ENCODE assay signal across 17 mouse cellular contexts in genomic region chr7:45110089-45110488, GRCm38 (mm10). TPM values are rescaled to one million over a fixed set of nuclear protein-coding genes. Genes with fewer than 3 reads are reported as not detected.
DNase-seq lines count a peak whose midpoint lies in the region; ATAC-seq and TF ChIP-seq lines count a peak whose summit lies in the region.
"Not testable (repeated sequence)": the region's sequence is repeated elsewhere in the genome, so short reads cannot be mapped to it uniquely, and the experiment has no call there.
"Had no signal": no experiment of that assay in that cellular context is flagged by ENCODE, and none has a peak within 500 bp of the region (broad histone marks: within the 10 kb centered on the region; RNA-seq: fewer than 3 reads in every experiment).

No protein-coding gene starts in this region.

- not testable (repeated sequence) for H3K4me2 ChIP-seq in midbrain, embryonic 11.5 days

- 88% methylated on average over 4 of the region's 4 CpGs for WGBS in midbrain, embryonic 11.5 days

- not testable (repeated sequence) for H3K9ac ChIP-seq in ES-Bruce4 (ENCODE audit: low read depth, poor library complexity, severe bottlenecking); ES-E14 (ENCODE audit: insufficient read depth, low read depth, low read length, poor library complexity, severe bottlenecking); midbrain, embryonic 11.5 days (ENCODE audit: low read length)

- not testable (repeated sequence) for H3K36me3 ChIP-seq in ES-Bruce4 (ENCODE audit: control insufficient read depth, insufficient read depth, low read length, poor library complexity, severe bottlenecking); ES-E14 (ENCODE audit: control insufficient read depth, insufficient read depth, low read length, poor library complexity, severe bottlenecking); midbrain, embryonic 11.5 days (ENCODE audit: control insufficient read depth, insufficient read depth, low read length)

- not testable (repeated sequence) for TF ChIP-seq EP300 in ES-Bruce4 (IDR thresholded peaks at IDR 0.05; ENCODE audit: insufficient read depth, low read depth, low read length)

- peak overlapping the region; percentile 51; the same call in 1 of the 2 replicates for H3K27ac ChIP-seq in ES-Bruce4 (ENCODE audit: insufficient read depth, low read length)
- not testable (repeated sequence) for H3K27ac ChIP-seq in ES-E14 (ENCODE audit: insufficient read depth, low read depth, low read length, poor library complexity, severe bottlenecking); midbrain, embryonic 11.5 days (ENCODE audit: low read depth, low read length)

- not testable (repeated sequence) for H3K4me3 ChIP-seq in ES-Bruce4 (ENCODE audit: low read depth, low read length); ES-E14 (ENCODE audit: insufficient read depth in 1 of 2, low read depth in 1 of 2, low read length in 2 of 2, poor library complexity in 1 of 2, severe bottlenecking in 1 of 2); midbrain, embryonic 11.5 days (ENCODE audit: low read depth, low read length)

- not testable (repeated sequence) for H3K27me3 ChIP-seq in ES-Bruce4 (ENCODE audit: control insufficient read depth, insufficient read depth, low read length, poor library complexity, severe bottlenecking); midbrain, embryonic 11.5 days (ENCODE audit: control insufficient read depth, insufficient read depth, low read length)

- TF ChIP-seq POLR2A in ES-Bruce4 (IDR thresholded peaks at IDR 0.05; ENCODE audit: insufficient read depth, low read length) = not testable (repeated sequence)

- DNase-seq in ES-E14 (ENCODE audit: low read depth, low spot score) = not testable (repeated sequence)
- DNase-seq in R1 (ENCODE audit: low read depth, low spot score) = peak; percentile 60
- peak; percentile 34 for DNase-seq in ZHBTc4 (ENCODE audit: low read depth, low spot score)
- peak; percentile 69 for DNase-seq in midbrain, embryonic 11.5 days (ENCODE audit: low spot score, missing footprints)

- not testable (repeated sequence) for H3K9me3 ChIP-seq in ES-Bruce4 (replicated peaks; ENCODE audit: control insufficient read depth, insufficient read depth, low read length, poor library complexity, severe bottlenecking); ES-E14 (ENCODE audit: control insufficient read depth, insufficient read depth, low read depth, low read length); midbrain, embryonic 11.5 days (ENCODE audit: control insufficient read depth, low read length)

- not testable (repeated sequence) for TF ChIP-seq CTCF in ES-Bruce4 (IDR thresholded peaks at IDR 0.05; ENCODE audit: low read depth, low read length)

- in situ Hi-C loops in ES-E14 (cut with MboI; ENCODE audit: low sequenced_read_pairs in 2 of 2, unreplicated experiment in 2 of 2) = not testable (repeated sequence)

- not testable (repeated sequence) for H3K4me1 ChIP-seq in ES-Bruce4 (ENCODE audit: control insufficient read depth, insufficient read depth, low read length); midbrain, embryonic 11.5 days (ENCODE audit: control insufficient read depth, insufficient read depth, low read length)
- peaks cover 4 to 28% of the 10 kb centered on the region in 2 experiments; a peak in 3 of 4 replicates for H3K4me1 ChIP-seq in ES-E14 (ENCODE audit: control insufficient read depth in 2 of 2, insufficient read depth in 2 of 2, low read length in 2 of 2, poor library complexity in 1 of 2)

- not testable (repeated sequence) for ATAC-seq in midbrain, embryonic 11.5 days (ENCODE audit: low FRiP score)

TF ChIP-seq in ES-E14, 5 proteins besides CTCF, POLR2A, EP300 and RAD21:
- TF ChIP-seq ZNF384 (IDR thresholded peaks at IDR 0.05; ENCODE audit: low read depth, low read length) (0 out of 2 replicates have a peak, but pooled peaks have one; percentile 11), MAFK (IDR thresholded peaks at IDR 0.05; ENCODE audit: insufficient read depth, low read depth, low read length) (peak; percentile 84)

RNA-seq across cellular contexts. Expression of gene Fcgrt, which starts 6.4 kb away (rescaled TPM):
- polyA plus RNA-seq in ES-Bruce4 (2011; ENCODE audit: insufficient read depth, insufficient read length, low read depth, missing spikeins) = 2.0 and 2.5 TPM in 2 replicates
- total RNA-seq in ES-E14 (2012; rRNA removed) = 10.6 and 15.1 TPM in 2 replicates
- 16.1 and 18.3 TPM in 2 replicates for polyA plus RNA-seq in midbrain, embryonic 11.5 days (2014; fragmentation: Nextera tagmentation; extraction: Ambion mirVana)
- total RNA-seq: G1E had no signal
- polyA plus RNA-seq: G1E had no signal

RNA-seq across cellular contexts. Expression of gene Rps11, which starts 14.2 kb away (rescaled TPM):
- 2,753 and 2,969 TPM in 2 replicates for polyA plus RNA-seq in ES-Bruce4 (2011; ENCODE audit: insufficient read depth, insufficient read length, low read depth, missing spikeins)
- 1,746 and 1,854 TPM in 2 replicates for total RNA-seq in ES-E14 (2012; rRNA removed)
- 1,376 and 1,392 TPM in 2 replicates for polyA plus RNA-seq in midbrain, embryonic 11.5 days (2014; fragmentation: Nextera tagmentation; extraction: Ambion mirVana)

RNA-seq across cellular contexts. Expression of gene Rcn3, which starts 18.1 kb away (rescaled TPM):
- polyA plus RNA-seq in ES-Bruce4 (2011; ENCODE audit: insufficient read depth, insufficient read length, low read depth, missing spikeins) = 66.7 and 88.2 TPM in 2 replicates
- total RNA-seq in ES-E14 (2012; rRNA removed) = 137 and 207 TPM in 2 replicates
- 121 and 123 TPM in 2 replicates for polyA plus RNA-seq in midbrain, embryonic 11.5 days (2014; fragmentation: Nextera tagmentation; extraction: Ambion mirVana)
- total RNA-seq: G1E had no signal

RNA-seq across cellular contexts. Expression of gene Rpl13a, which starts 18.5 kb away (rescaled TPM):
- polyA plus RNA-seq in ES-Bruce4 (2011; ENCODE audit: insufficient read depth, insufficient read length, low read depth, missing spikeins) = 3,729 and 4,020 TPM in 2 replicates
- 3,971 and 5,136 TPM in 2 replicates for total RNA-seq in ES-E14 (2012; rRNA removed)
- polyA plus RNA-seq in midbrain, embryonic 11.5 days (2014; fragmentation: Nextera tagmentation; extraction: Ambion mirVana) = 1,212 and 1,290 TPM in 2 replicates

RNA-seq across cellular contexts. Expression of gene Gm45713, which starts 25.9 kb away (rescaled TPM):
- polyA plus RNA-seq in ES-Bruce4 (2011; ENCODE audit: insufficient read depth, insufficient read length, low read depth, missing spikeins) = not detected in 2 replicates
- total RNA-seq in ES-E14 (2012; rRNA removed) = 0.36 and 0.90 TPM in 2 replicates
- 0.17 and 0.60 TPM in 2 replicates for polyA plus RNA-seq in midbrain, embryonic 11.5 days (2014; fragmentation: Nextera tagmentation; extraction: Ambion mirVana)
- total RNA-seq: adrenal gland, adult 18-20 months; adrenal gland, adult 2 months; adrenal gland, adult 8-10 months; adrenal gland, postnatal 10 days; adrenal gland, postnatal 14 days; adrenal gland, postnatal 25 days; adrenal gland, postnatal 36 days; adrenal gland, postnatal 4 days had no signal
- polyA plus RNA-seq: activated CD4-positive, CD25-positive, alpha-beta regulatory T cell, adult 4 months; CD4-positive, CD25-positive, alpha-beta regulatory T cell, adult 4 months; Patski had no signal
